In genomic region chr11:55461019-55461645, GRCm38 (mm10) we compare ENCODE assay signal across 8 mouse cellular contexts. TPM values are rescaled to one million over a fixed set of nuclear protein-coding genes. Genes with fewer than 3 reads are reported as not detected.
DNase-seq lines count a peak whose midpoint lies in the region; ATAC-seq lines count a peak whose summit lies in the region.

Gene Atox1 (minus strand): TSS chr11:55461239.

- H3K9me3 ChIP-seq in heart, embryonic 10.5 days = no peaks in the 10 kb centered on the region
- H3K9me3 ChIP-seq in kidney, embryonic 15.5 days (replicated peaks) = no peaks in the 10 kb centered on the region

- H3K4me2 ChIP-seq in kidney, embryonic 15.5 days = peak within 1 kb of the TSS; percentile 92

- H3K9ac ChIP-seq in kidney, embryonic 15.5 days = peak within 1 kb of the TSS; percentile 78

- no peaks in the 10 kb centered on the region for H3K27me3 ChIP-seq in heart, embryonic 10.5 days (ENCODE audit: insufficient read depth, poor library complexity, severe bottlenecking)
- H3K27me3 ChIP-seq in kidney, embryonic 15.5 days = no peaks in the 10 kb centered on the region

- H3K36me3 ChIP-seq in heart, embryonic 10.5 days = peaks cover 6% of the 10 kb centered on the region; the same call in 1 of the 2 replicates
- H3K36me3 ChIP-seq in kidney, embryonic 15.5 days = 0 out of 2 replicates have a peak, but pooled peaks cover 10% of the 10 kb centered on the region

- H3K4me1 ChIP-seq in heart, embryonic 10.5 days = peaks cover 21% of the 10 kb centered on the region
- H3K4me1 ChIP-seq in kidney, embryonic 15.5 days = peaks cover 35% of the 10 kb centered on the region

- H3K27ac ChIP-seq in heart, embryonic 10.5 days = peak within 1 kb of the TSS; percentile 75
- H3K27ac ChIP-seq in kidney, embryonic 15.5 days = peak within 1 kb of the TSS; percentile 92

- peak; percentile 98 for ATAC-seq in erythroblast, adult 5-6 weeks (replicated peaks; ENCODE audit: low FRiP score, poor library complexity, severe bottlenecking)
- peak; percentile 98 for ATAC-seq in kidney, embryonic 15.5 days (replicated peaks; ENCODE audit: low FRiP score)
- peak; percentile 93 for ATAC-seq in monocyte, adult 5-6 weeks (replicated peaks; ENCODE audit: insufficient number of reproducible peaks, low FRiP score, low TSS enrichment, poor library complexity, severe bottlenecking)

- peak; percentile 93 to 95 for DNase-seq in B cell, adult 2 months
- peak; percentile 98 for DNase-seq in brain, adult 2 months (ENCODE audit: low read depth, low spot score)
- peak; percentile 98 for DNase-seq in heart, embryonic 10.5 days (ENCODE audit: low spot score)
- DNase-seq in liver = peak; percentile 97
- peak; percentile 94 to 95 for DNase-seq in spleen, postnatal 4 days (ENCODE audit: low spot score in 2 of 2)

- H3K4me3 ChIP-seq in heart, embryonic 10.5 days = peak within 1 kb of the TSS; percentile 78
- peak within 1 kb of the TSS; percentile 87 for H3K4me3 ChIP-seq in kidney, embryonic 15.5 days (replicated peaks)

- under 1% methylated on average over 36 of the region's 36 CpGs for whole genome bisulfite sequencing in heart, embryonic 10.5 days
- WGBS in kidney, embryonic 15.5 days = under 1% methylated on average over 36 of the region's 36 CpGs

RNA-seq across cellular contexts. Expression of gene Atox1, which starts in this region (rescaled TPM):
- total RNA-seq in erythroblast, adult 5-6 weeks (2015; ENCODE audit: low replicate concordance) = 25.9 and 45.8 TPM in 2 replicates
- 18.7 and 20.2 TPM in 2 replicates for total RNA-seq in erythroblast, adult 5-6 weeks (2017; ENCODE audit: low replicate concordance)
- polyA plus RNA-seq in heart, embryonic 10.5 days (2016; fragmentation: Nextera tagmentation; extraction: Ambion mirVana) = 269 and 273 TPM in 2 replicates
- polyA plus RNA-seq in kidney, embryonic 15.5 days (2015; fragmentation: Nextera tagmentation; extraction: Ambion mirVana) = 402 and 413 TPM in 2 replicates
- 91.4 to 104 TPM (median 99.3 TPM) in 3 replicates for total RNA-seq in monocyte, adult 5-6 weeks (2017)

Comparison
In these comparisons a context has a peak if more than half of its experiments do, and no peak if none do; other contexts are left out.
1. Peak in every context shown above with its lines: DNase-seq, ATAC-seq, H3K4me3 ChIP-seq and H3K27ac ChIP-seq.